21 mouse cellular contexts compared by ENCODE assay signal in the genomic region with DNA sequence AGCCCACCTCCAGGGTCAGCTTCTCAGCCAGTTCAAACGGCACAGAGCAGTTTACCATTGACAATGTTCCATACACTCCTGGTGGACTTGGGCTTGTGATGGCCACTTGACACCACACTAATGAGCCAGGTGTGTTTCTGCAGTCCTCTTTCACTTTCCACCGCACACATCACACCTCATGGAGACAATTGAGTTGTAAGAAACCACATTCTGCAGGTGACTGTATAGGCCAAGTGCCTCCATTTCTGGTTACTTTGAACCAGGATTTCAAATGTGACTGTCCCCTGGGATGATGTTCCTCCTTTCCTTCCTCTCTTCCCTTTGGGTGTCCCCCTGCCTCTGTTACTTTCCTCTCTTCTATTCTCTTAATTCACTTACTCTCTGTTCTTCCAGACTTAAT.
"Had no signal": no experiment of that assay in that cellular context is flagged by ENCODE, and none has a peak within 500 bp of the region (broad histone marks: within the 10 kb centered on the region; RNA-seq: fewer than 3 reads in every experiment).

No protein-coding gene starts in this region.

- DNase-seq: gastrocnemius, postnatal 10 days; gastrocnemius, postnatal 25 days; heart, postnatal 10 days; heart, postnatal 4 days; kidney, adult 18-20 months; kidney, adult 8-10 months; kidney, postnatal 10 days; kidney, postnatal 25 days; kidney, postnatal 4 days; left cerebral cortex, postnatal 4 days; liver; liver, embryonic 13.5 days had no signal

- H3K4me1 ChIP-seq: intestine, embryonic 15.5 days; limb, embryonic 12.5 days; liver, embryonic 13.5 days; liver, embryonic 15.5 days had no signal

- H3K9me3 ChIP-seq: heart, embryonic 12.5 days; hindbrain, embryonic 10.5 days; hindbrain, embryonic 12.5 days; intestine, embryonic 15.5 days; limb, embryonic 12.5 days; liver, embryonic 13.5 days; liver, embryonic 15.5 days had no signal

- H3K36me3 ChIP-seq: heart, embryonic 12.5 days; hindbrain, embryonic 10.5 days; hindbrain, embryonic 12.5 days; intestine, embryonic 15.5 days; limb, embryonic 12.5 days; liver, embryonic 13.5 days; liver, embryonic 15.5 days had no signal

- H3K27ac ChIP-seq: hindbrain, embryonic 10.5 days; hindbrain, embryonic 12.5 days; hindbrain, embryonic 14.5 days; intestine, embryonic 15.5 days; layer of hippocampus, adult 2 months; left cerebral cortex, adult 2 months; limb, embryonic 12.5 days; liver, embryonic 13.5 days; liver, embryonic 15.5 days had no signal

- H3K27me3 ChIP-seq: heart, embryonic 12.5 days; hindbrain, embryonic 12.5 days; intestine, embryonic 15.5 days; limb, embryonic 12.5 days; liver, embryonic 13.5 days; liver, embryonic 15.5 days had no signal

- H3K4me3 ChIP-seq: heart, embryonic 12.5 days; hindbrain, embryonic 10.5 days; hindbrain, embryonic 12.5 days; intestine, embryonic 15.5 days; layer of hippocampus, adult 2 months; left cerebral cortex, adult 2 months; limb, embryonic 12.5 days; liver, embryonic 13.5 days; liver, embryonic 15.5 days had no signal
